Mouse (Mus musculus) forebrain, embryonic 14.5 days (tissue): Measurements from ENCODE around the gene Mup3. TPM values are rescaled to one million over a fixed set of nuclear protein-coding genes. Genes with fewer than 3 reads are reported as not detected.

ENCODE experiments used
- polyA plus RNA-seq: library from polyadenylated mRNA; unstranded; fragments of >200 nt; fragmentation: Nextera tagmentation; extraction: Ambion mirVana; gene quantifications from 2 replicates; pipeline ENCODE4 v1.2.1, GENCODE M21; 2014

Mup3 gene
- polyA plus RNA-seq, 1 experiment from 2014 or later, result not detected

Other genes starting within 250 kb of the Mup3 start
- not detected in 2 replicates for gene Mup20, start 33.2 kb downstream of the Mup3 start, polyA plus RNA-seq
- gene Mup21, start 63.5 kb upstream of the Mup3 start, polyA plus RNA-seq, result not detected in 2 replicates
- 17.7 and 20.2 TPM in 2 replicates for gene Zfp37, start 143.7 kb upstream of the Mup3 start, polyA plus RNA-seq
- gene Slc31a2, start 175.2 kb upstream of the Mup3 start, polyA plus RNA-seq, result 4.0 and 7.2 TPM in 2 replicates